Mouse (Mus musculus) heart, embryonic 15.5 days (tissue): ENCODE results near the gene Pias1. TPM values are rescaled to one million over a fixed set of nuclear protein-coding genes. Genes with fewer than 3 reads are reported as not detected.

ENCODE experiments used
- ATAC-seq: fragments of 200-750 bp; cut with Nextera tagmentation; replicated peaks from 2 replicates; pipeline ENCODE4 v1.8.0; 2017; ENCODE audit warnings: low read depth, moderate TSS enrichment; ENCODE audit not compliant: insufficient number of reproducible peaks, insufficient read depth, low FRiP score
- H3K27ac ChIP-seq: fragments of 300-500 bp; sonication (generic); 2 replicates; pipeline ENCODE4 v1.5.1; 2015; ENCODE audit warnings: mild to moderate bottlenecking, inconsistent platforms
- H3K27me3 ChIP-seq: fragments of 300-500 bp; sonication (generic); 2 replicates; pipeline ENCODE4 v1.6.1; 2015; ENCODE audit warnings: inconsistent platforms
- H3K36me3 ChIP-seq: fragments of 300-500 bp; sonication (generic); 2 replicates; pipeline ENCODE4 v1.6.1; 2015; ENCODE audit warnings: mild to moderate bottlenecking, inconsistent platforms
- H3K4me1 ChIP-seq: fragments of 300-500 bp; sonication (generic); replicated peaks from 2 replicates; pipeline ENCODE4 v1.6.1; 2015; ENCODE audit warnings: inconsistent platforms
- H3K4me2 ChIP-seq: fragments of 300-500 bp; sonication (generic); 2 replicates; pipeline ENCODE4 v1.6.1; 2015; ENCODE audit warnings: inconsistent platforms, mild to moderate bottlenecking, moderate library complexity
- H3K4me3 ChIP-seq: fragments of 300-500 bp; sonication (generic); 2 replicates; pipeline ENCODE4 v1.5.1; 2015; ENCODE audit warnings: mild to moderate bottlenecking, inconsistent platforms
- H3K9ac ChIP-seq: fragments of 300-500 bp; sonication (generic); 2 replicates; pipeline ENCODE4 v1.6.1; 2015; ENCODE audit warnings: mild to moderate bottlenecking, inconsistent platforms
- H3K9me3 ChIP-seq: fragments of 300-500 bp; sonication (generic); replicated peaks from 2 replicates; pipeline ENCODE4 v1.6.1; 2016; ENCODE audit warnings: inconsistent platforms
- WGBS: fragments of 180-500 bp; shearing (Covaris S2); methylation state at CpG from one replicate; pipeline ENCODE4 v1.1.7; 2015; ENCODE audit warnings: mixed read lengths; 5-methylcytosine and 5-hydroxymethylcytosine counted together
- polyA plus RNA-seq: library from polyadenylated mRNA; unstranded; fragments of >200 nt; fragmentation: Nextera tagmentation; extraction: Ambion mirVana; gene quantifications from 2 replicates; pipeline ENCODE4 v1.2.1, GENCODE M21; 2015

The Pias1 gene
- polyA plus RNA-seq, result 39.2 and 41.9 TPM in 2 replicates

DNA sequence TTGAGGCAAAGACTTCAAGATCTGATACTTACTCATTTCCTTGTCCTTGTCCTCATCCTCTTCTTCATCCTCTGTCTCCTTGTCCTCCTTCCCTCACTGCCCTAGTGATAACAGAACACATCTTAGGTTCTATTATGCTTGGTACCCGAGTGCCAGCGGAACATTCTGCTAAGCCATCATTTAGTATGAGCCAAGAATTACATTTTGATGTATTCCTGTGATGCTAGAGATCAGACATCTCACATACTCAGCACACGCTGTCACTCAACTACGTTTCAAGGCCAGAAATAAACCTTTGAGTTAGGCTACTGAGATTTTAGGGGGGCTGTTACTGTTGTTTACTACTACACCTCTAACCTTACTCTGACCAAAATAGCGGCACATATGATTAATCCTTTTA is at the start of gene Pias1:
Pias1 (minus strand) TSS at position 101 of the 400 bp plus-strand sequence.
- Histone ChIP-seq H3K4me1 (no peaks in the 10 kb centered on the region), H3K36me3 (no peaks in the 10 kb centered on the region), H3K9me3 (no peaks in the 10 kb centered on the region), H3K27ac (no peak within 1 kb of the TSS), H3K4me3 (no peak within 1 kb of the TSS), H3K9ac (no peak within 1 kb of the TSS), H3K27me3 (no peaks in the 10 kb centered on the region), H3K4me2 (no peak within 1 kb of the TSS)
- ATAC-seq, result no peak
- WGBS, result 82% methylated on average over 5 of the region's 5 CpGs

- Histone ChIP-seq H3K4me1 (0 out of 2 replicates have a peak, but pooled peaks cover 2% of the 10 kb centered on the region), H3K36me3 (no peaks in the 10 kb centered on the region), H3K4me2 (no peak overlapping the region), H3K9me3 (no peaks in the 10 kb centered on the region), H3K9ac (no peak overlapping the region), H3K27me3 (no peaks in the 10 kb centered on the region), H3K27ac (no peak overlapping the region), H3K4me3 (no peak overlapping the region)
- 65% methylated on average over 2 of the region's 2 CpGs for WGBS
- ATAC-seq, result no peak
Measured at GRCm38 (mm10) chr9:63035431-63035830, 47.7 kb upstream of the Pias1 start.

GRCm38 (mm10) chr9:63031011-63031782 is 43.5 kb upstream of the Pias1 start:
- WGBS, result 59% methylated on average over 13 of the region's 13 CpGs
- no peak overlapping the region for H3K9ac ChIP-seq
- H3K27ac ChIP-seq, result no peak overlapping the region

DNA sequence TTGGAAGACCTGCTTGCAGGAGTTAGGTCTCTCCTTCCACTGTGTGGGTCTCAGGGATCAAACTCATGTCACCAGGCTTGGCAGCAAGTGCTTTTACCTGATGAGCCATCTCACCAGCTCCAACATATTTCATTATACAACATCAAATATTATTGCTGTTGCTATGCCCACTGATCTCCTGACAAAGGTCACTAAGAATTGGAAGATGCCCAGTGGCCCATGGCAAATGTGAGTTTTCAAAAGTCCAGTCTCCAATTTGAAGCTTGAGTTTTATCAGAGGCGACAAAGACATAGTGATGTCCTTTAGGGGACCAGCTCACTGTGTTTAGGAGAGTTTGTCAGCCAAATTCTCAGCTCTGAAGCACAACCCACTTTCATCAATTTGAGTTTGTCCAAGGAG is 34.8 kb upstream of the Pias1 start:
- Histone ChIP-seq H3K4me2 (no peak overlapping the region), H3K9ac (no peak overlapping the region), H3K27me3 (no peaks in the 10 kb centered on the region), H3K4me1 (no peaks in the 10 kb centered on the region), H3K27ac (no peak overlapping the region), H3K4me3 (no peak overlapping the region), H3K36me3 (no peaks in the 10 kb centered on the region), H3K9me3 (no peaks in the 10 kb centered on the region; the same call in 1 of the 2 replicates)
- ATAC-seq, result no peak
- WGBS, result 67% methylated on average over 1 of the region's 1 CpGs

More at GRCm38 (mm10) chr9:63031011-63031782, 43.5 kb upstream of the Pias1 start:
- ATAC-seq, result 0 out of 2 replicates have a peak, but pooled peaks have one; percentile 27
- Histone ChIP-seq H3K4me3 (no peak overlapping the region), H3K4me2 (no peak overlapping the region), H3K27me3 (no peaks in the 10 kb centered on the region), H3K36me3 (no peaks in the 10 kb centered on the region), H3K9me3 (no peaks in the 10 kb centered on the region), H3K4me1 (0 out of 2 replicates have a peak, but pooled peaks cover 2% of the 10 kb centered on the region)

- Histone ChIP-seq H3K4me3 (no peak overlapping the region), H3K4me1 (no peaks in the 10 kb centered on the region), H3K27ac (no peak overlapping the region), H3K4me2 (no peak overlapping the region), H3K9ac (no peak overlapping the region), H3K27me3 (no peaks in the 10 kb centered on the region), H3K36me3 (no peaks in the 10 kb centered on the region), H3K9me3 (no peaks in the 10 kb centered on the region)
- no peak for ATAC-seq
- WGBS, result 86% methylated on average over 4 of the region's 4 CpGs
Measured at GRCm38 (mm10) chr9:63007371-63007770, 19.6 kb upstream of the Pias1 start.

GRCm38 (mm10) chr9:63006081-63006820 is 18.5 kb upstream of the Pias1 start:
- no peak for ATAC-seq
- WGBS, result 74% methylated on average over 6 of the region's 6 CpGs
- H3K27me3 ChIP-seq, result no peaks in the 10 kb centered on the region
- H3K9ac ChIP-seq, result no peak overlapping the region
- no peak overlapping the region for H3K27ac ChIP-seq
- H3K4me1 ChIP-seq, result no peaks in the 10 kb centered on the region
- no peak overlapping the region for H3K4me2 ChIP-seq
- H3K36me3 ChIP-seq, result no peaks in the 10 kb centered on the region
- H3K9me3 ChIP-seq, result no peaks in the 10 kb centered on the region
- no peak overlapping the region for H3K4me3 ChIP-seq

GRCm38 (mm10) chr9:62998561-62998960 is 10.8 kb upstream of the Pias1 start:
- Histone ChIP-seq H3K9ac (no peak overlapping the region), H3K4me1 (no peaks in the 10 kb centered on the region), H3K4me3 (no peak overlapping the region), H3K27me3 (no peaks in the 10 kb centered on the region), H3K27ac (no peak overlapping the region), H3K4me2 (no peak overlapping the region), H3K36me3 (no peaks in the 10 kb centered on the region), H3K9me3 (no peaks in the 10 kb centered on the region)
- no peak for ATAC-seq
- WGBS, result 35% methylated on average over 3 of the region's 3 CpGs

GRCm38 (mm10) chr9:62997626-62998025 is 9.9 kb upstream of the Pias1 start:
- 80% methylated on average over 3 of the region's 3 CpGs for WGBS
- Histone ChIP-seq H3K27ac (no peak overlapping the region), H3K4me1 (no peaks in the 10 kb centered on the region), H3K4me2 (no peak overlapping the region), H3K9me3 (no peaks in the 10 kb centered on the region), H3K27me3 (no peaks in the 10 kb centered on the region), H3K9ac (no peak overlapping the region), H3K36me3 (no peaks in the 10 kb centered on the region), H3K4me3 (no peak overlapping the region)
- ATAC-seq, result no peak

GRCm38 (mm10) chr9:62995186-62995585 is 7.5 kb upstream of the Pias1 start:
- WGBS, result 28% methylated on average over 2 of the region's 2 CpGs
- Histone ChIP-seq H3K4me1 (no peaks in the 10 kb centered on the region), H3K4me3 (no peak overlapping the region), H3K4me2 (no peak overlapping the region), H3K9ac (no peak overlapping the region), H3K36me3 (no peaks in the 10 kb centered on the region), H3K27ac (no peak overlapping the region), H3K9me3 (no peaks in the 10 kb centered on the region), H3K27me3 (no peaks in the 10 kb centered on the region)
- no peak for ATAC-seq

DNA sequence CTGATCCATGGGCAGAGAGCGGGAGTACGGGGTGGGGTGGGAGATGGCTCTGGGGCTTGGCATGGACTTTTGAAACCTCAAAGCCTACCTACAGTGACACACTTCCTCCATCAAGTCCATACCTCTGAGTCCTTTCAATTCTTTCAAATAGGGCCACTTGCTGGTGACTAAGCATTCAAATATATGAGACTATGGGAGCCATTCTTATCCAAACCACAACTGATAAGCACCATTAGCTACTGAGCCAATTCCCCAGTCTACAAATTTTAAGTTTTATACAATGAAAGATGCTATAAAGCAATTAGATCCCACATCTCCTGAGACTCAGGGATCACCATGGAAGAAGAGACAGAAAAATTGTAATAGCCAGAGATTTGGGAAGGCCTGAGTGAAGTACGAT is 2.4 kb upstream of the Pias1 start:
- H3K4me2 ChIP-seq, result no peak overlapping the region
- H3K4me3 ChIP-seq, result no peak overlapping the region
- H3K9me3 ChIP-seq, result no peaks in the 10 kb centered on the region
- no peaks in the 10 kb centered on the region for H3K36me3 ChIP-seq
- H3K27ac ChIP-seq, result no peak overlapping the region
- ATAC-seq, result no peak
- WGBS, result 95% methylated on average over 3 of the region's 3 CpGs
- no peaks in the 10 kb centered on the region for H3K27me3 ChIP-seq
- no peak overlapping the region for H3K9ac ChIP-seq
- H3K4me1 ChIP-seq, result no peaks in the 10 kb centered on the region

GRCm38 (mm10) chr9:62980777-62981202 is 6.9 kb downstream of the Pias1 start:
- Histone ChIP-seq H3K9ac (peak overlapping the region; percentile 97), H3K4me1 (peaks cover 20% of the 10 kb centered on the region), H3K27me3 (no peaks in the 10 kb centered on the region), H3K36me3 (no peaks in the 10 kb centered on the region), H3K4me2 (peak overlapping the region; percentile 83), H3K9me3 (no peaks in the 10 kb centered on the region), H3K4me3 (peak overlapping the region; percentile 99), H3K27ac (peak overlapping the region; percentile 98)
- WGBS, result under 1% methylated on average over 38 of the region's 38 CpGs
- ATAC-seq, result peak; percentile 97
